Mouse (Mus musculus) inflammation-experienced regulatory T-cells, adult 16 weeks (primary cell): ENCODE results near the gene Zfp605. TPM values are rescaled to one million over a fixed set of nuclear protein-coding genes. Genes with fewer than 3 reads are reported as not detected.

ENCODE experiments used
- polyA plus RNA-seq: library from polyadenylated mRNA; unstranded; fragments of 100-300 nt; shearing (Covaris generic); gene quantifications from one replicate; pipeline ENCODE4 v1.2.1, GENCODE M21; 2017

Gene Zfp605
- 5.3 TPM for polyA plus RNA-seq

DNA sequence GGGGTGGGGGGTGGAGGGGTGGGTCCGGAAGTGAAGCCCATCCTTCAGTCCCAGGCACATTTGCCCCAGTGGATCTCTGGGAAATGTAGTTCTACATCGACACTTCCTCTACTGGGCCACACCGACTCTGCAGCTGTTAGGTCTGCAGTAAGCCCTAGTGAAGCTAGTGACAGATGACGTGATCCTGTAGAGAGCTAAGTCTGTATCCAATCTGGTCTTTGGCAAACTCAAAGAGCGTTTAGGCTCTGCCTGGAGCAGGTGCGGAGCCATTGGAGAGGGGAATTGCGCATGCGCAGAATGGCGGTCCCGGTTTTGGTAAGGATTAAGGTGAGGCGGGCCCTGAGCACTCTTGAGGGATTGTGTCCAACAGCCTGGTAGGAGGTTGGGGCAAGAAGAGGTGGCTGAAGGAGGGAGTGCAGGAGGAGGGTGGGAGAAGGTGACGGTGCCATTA is at the start of gene Zfp605:
Gene Zfp605, plus strand, starts transcription at position 102 of the 451 bp plus-strand sequence.

DNA sequence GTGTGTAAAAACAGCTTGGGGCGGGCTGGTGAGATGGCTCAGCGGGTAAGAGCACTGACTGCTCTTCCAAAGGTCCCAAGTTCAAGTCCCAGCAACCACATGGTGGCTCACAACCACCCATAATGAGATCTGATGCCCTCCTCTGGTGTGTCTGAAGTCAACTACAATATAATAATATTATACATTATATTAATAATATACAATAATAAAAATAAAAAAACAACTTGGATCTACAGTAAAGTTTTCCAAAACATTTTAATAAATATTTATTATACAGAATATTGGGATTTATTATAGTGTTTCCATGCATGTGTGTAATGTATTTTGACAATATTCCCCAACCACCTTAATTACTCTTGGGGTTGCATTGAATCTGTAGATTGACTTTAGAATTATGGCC is 37.5 kb upstream of the Zfp605 start, which contains the start of gene Gm17655:
Gene Gm17655, minus strand, starts transcription at position 101 of the 400 bp plus-strand sequence.

DNA sequence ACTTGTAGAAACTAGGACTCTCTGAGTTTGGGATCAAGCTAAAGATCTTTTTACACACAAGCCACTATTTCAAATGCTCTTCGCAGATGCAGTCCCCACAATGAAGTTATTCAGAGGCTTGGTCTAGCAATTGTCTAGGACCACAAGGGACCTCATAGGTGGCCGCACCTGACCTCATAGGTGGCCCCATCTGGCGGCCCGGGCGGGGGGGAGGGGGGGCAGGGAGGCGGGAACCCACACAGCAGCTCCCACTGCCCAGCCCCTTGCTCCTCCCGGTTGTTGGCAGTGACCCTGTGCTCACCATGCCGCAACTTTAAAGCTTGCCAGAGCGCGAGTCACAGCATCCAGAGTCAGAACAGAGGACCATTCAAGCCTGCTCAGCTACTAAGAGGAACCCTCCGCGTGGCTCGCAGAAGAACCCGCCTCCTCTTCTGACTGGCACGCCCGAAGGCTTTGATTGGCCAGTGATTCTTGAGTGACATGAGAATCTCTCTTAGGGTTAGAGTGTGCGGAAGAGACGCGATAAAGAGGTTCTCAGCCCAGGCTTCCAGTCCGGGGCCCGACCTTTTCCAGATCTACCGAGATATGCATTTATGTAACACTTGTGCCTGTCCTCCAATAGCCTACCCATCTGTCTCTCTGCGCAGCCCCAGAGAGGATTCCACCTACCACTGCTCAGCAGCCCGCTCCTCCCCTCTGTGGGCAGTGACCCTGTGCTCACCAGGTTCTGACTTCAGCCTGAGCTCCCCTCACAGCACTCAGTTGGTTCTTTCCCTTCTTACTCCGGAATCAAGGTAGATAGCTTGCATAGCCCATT is 15.7 kb upstream of the Zfp605 start, which contains the start of gene Gm35315:
Gene Gm35315, minus strand, starts transcription at position 391 of the 817 bp plus-strand sequence.

DNA sequence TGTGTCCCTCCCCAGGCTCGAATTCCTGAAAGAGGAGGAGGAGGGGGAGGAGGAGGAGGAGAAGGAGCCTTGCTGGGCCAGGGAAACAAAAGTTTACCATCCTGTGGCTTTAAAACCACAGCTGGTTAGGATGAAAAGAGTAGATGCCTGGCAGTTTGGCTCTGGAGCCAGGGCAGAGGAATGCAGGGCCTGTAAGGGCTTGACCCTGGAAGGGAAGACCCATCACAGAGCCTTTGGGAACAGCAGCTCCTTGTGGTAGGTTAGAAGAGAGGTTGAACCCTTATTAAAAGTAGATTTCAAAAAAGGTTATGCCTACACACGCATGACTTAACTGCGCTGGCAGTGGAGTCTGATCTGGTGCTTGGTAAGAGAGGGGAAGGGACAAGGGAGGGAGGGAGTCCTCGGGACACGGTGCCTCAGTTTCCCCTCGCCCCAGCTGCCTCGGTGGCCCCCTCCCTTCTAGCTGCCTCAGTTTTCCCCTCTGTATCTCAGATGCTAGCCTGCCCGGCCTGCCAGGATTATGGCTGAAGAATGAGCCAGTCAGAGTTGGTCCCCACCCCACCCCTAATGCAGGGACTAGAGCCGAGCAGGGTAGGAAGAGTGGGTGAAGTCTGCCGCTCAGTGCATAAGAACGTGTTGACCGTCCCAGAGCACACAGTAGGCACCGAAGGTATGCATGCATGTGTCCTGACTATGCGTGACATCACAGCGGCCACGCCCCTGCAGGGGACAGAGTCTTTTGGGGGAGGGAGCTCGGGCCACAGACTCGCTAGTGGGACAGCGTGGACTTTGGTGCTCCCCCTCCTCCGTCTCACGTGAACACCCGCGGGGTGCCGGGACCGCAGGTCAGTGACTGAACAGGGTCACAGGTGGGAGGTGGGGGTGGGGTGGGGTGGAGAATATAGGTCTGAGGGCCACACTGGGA is 10.0 kb upstream of the Zfp605 start, which contains the start of gene Plcxd1:
Gene Plcxd1, plus strand, starts transcription at position 314 of the 925 bp plus-strand sequence.

DNA sequence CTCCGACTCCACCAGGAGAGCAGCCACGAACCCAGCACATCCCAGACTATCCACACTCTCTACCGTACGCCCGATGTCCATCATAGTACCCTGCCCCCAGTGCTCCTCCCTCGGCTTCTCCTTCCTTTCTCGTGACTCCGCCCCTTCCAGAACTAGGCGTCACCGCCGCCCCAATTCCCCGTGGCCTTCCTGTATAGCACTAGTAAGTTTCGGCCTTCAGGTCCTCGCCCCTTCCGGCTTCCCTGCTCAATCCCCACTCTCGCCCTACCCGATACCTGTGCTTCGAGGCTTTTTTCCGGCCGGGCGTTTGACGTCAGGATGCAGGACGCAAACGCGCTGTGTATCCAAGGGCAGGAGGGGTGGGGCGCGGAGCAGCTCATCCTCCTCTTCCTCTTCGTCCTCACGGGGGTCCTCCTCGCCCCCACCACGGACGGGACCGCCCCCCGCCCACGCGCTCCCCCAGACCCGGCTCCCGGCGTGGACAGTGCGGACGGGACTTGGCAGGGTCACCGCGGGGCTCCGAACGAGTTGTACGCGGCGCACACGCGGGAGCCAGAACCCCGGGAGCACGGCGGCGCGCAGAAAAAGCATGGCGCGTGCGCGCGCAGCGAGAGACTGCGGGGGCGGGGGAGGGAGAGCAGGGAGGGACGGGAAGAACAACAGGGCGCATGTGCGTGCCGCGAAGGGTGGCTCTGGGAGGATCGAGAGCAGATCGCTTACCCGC is 2.1 kb upstream of the Zfp605 start, which contains the start of gene Gtpbp6:
Gene Gtpbp6, minus strand, starts transcription at position 617 of the 724 bp plus-strand sequence.

DNA sequence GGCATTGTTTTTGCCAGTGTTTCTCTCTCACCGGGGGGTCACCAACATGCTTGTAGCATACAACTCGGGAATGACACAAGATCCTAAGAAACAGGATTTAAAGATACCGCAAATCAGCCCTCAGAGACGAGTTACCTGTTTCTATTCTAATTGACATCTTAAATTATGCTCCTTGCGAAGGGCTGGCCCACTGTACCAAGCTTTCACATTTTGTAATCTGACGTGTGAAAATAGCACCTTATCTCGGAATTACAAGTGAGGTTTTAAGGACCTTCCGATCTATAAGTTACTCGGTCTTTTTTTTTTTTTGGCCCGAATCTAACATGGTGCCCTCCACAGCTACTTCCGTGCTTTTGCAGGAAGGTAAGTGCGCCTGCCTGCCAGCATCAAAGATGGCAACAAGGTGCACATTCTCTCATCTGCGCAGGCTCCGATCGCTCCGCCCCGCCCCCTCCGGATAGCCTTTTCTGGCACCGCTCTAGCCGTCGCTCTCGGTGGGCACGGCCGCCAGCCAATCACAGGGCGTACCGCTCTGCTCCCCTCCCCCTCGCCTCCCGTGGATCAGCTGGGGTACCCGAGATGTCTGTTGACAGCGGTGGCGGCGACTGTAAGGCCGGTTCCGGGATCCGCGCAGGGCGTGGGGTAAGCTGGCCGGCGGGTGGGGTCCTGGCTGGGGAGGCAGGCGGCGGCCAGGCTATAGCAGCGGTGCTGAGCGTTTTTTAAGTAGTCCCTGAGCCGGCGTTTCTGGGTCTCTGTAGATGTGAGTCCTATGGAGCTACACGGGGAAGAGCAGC is 25.6 kb downstream of the Zfp605 start, which contains the start of gene Chfr:
Gene Chfr, plus strand, starts transcription at position 550 of the 794 bp plus-strand sequence.

DNA sequence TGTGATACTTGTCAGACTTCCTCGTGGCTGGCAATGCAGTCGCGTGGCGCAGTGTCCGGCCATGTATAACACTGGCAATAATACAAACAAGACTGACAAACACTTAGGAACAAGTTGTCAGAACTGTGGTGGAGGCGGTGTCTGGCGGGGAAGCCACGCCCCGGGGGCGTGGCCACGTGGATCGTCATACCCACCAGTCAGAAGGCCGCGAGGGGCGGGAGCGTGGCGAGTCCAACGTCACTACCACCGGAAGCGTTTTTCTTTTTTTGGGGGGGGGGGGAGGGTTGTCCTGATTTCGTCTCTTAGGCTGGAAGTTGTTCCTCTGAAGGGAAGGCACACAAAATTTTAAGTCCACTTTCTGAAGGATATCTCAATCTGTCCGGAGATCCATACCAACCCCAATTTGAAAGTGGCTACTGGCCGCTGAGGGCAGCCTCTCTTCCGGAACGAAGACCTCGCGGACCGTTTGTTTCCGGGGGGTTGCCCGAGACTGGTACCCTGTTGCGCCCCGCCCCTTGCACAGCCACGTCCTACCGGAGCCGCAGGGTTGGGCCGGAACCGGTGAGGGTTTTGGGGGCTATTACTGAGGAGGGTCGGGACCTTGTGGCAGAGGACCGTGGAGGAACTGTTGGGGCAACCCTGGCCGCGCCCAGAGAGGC is 66.6 kb downstream of the Zfp605 start, which contains the start of gene Golga3:
Gene Golga3, plus strand, starts transcription at position 340 of the 659 bp plus-strand sequence.

Other genes with a start within 250 kb of the Zfp605 start
- gene Gm15446, start 186.7 kb upstream of the Zfp605 start, polyA plus RNA-seq: 19.4 TPM
- 34.7 TPM for gene Zfp932, start 113.6 kb upstream of the Zfp605 start, polyA plus RNA-seq
- 11.9 TPM for gene Gm17655, start 37.6 kb upstream of the Zfp605 start, polyA plus RNA-seq
- 3.5 TPM for gene Gm35315, start 15.7 kb upstream of the Zfp605 start, polyA plus RNA-seq
- 3.2 TPM for gene Plcxd1, start 10.1 kb upstream of the Zfp605 start, polyA plus RNA-seq
- gene Gtpbp6, start 1.9 kb upstream of the Zfp605 start, polyA plus RNA-seq: 54.6 TPM
- gene Chfr, start 25.8 kb downstream of the Zfp605 start, polyA plus RNA-seq: 93.9 TPM
- 44.8 TPM for gene Golga3, start 66.6 kb downstream of the Zfp605 start, polyA plus RNA-seq
- gene Ankle2, start 120.9 kb downstream of the Zfp605 start, polyA plus RNA-seq: 13.7 TPM
- 30.1 TPM for gene Pgam5, start 159.8 kb downstream of the Zfp605 start, polyA plus RNA-seq
- 6.4 TPM for gene Pxmp2, start 176.1 kb downstream of the Zfp605 start, polyA plus RNA-seq
- gene Pole, start 176.2 kb downstream of the Zfp605 start, polyA plus RNA-seq: 6.0 TPM
- gene P2rx2, start 233.1 kb downstream of the Zfp605 start, polyA plus RNA-seq: not detected
- not detected for gene Lrcol1, start 234.6 kb downstream of the Zfp605 start, polyA plus RNA-seq